Mouse (Mus musculus) kidney, adult 2 months (tissue): ENCODE data around the gene Etv4.

Experiments
- CTCF ChIP-seq: fragments of 200-500 bp; conservative IDR thresholded peaks from 2 replicates; pipeline ENCODE4 v1.5.1; 2011; ENCODE audit warnings: low read depth, mild to moderate bottlenecking, control low read depth, low read length, moderate library complexity, mixed read lengths; ENCODE audit not compliant: insufficient read depth, insufficient read length
- POLR2A ChIP-seq: fragments of 200-500 bp; IDR thresholded peaks from one replicate; pipeline ENCODE4 v1.6.1; 2011; ENCODE audit warnings: low read depth, low read length, control low read depth

GRCm38 (mm10) chr11:101807266-101807665 is 22.1 kb upstream of the Etv4 start:
- no peak for TF ChIP-seq POLR2A
- no peak for TF ChIP-seq CTCF
